Mouse (Mus musculus) kidney, adult 10 weeks (tissue): Measurements from ENCODE around the gene Pclaf. TPM values are rescaled to one million over a fixed set of nuclear protein-coding genes. Genes with fewer than 3 reads are reported as not detected.

Source experiments
- polyA plus RNA-seq: library from polyadenylated mRNA; stranded (reverse); fragments of 350-450 nt; fragmentation: Illumina TruSeq; extraction: RNeasy Lipid Tissue Mini Kit (QIAGEN cat#74804); gene quantifications from one replicate; pipeline ENCODE4 v1.2.3, GENCODE M21; 2014; ENCODE audit warnings: low read depth, low replicate concordance

Gene Pclaf
- 0.73 TPM for polyA plus RNA-seq

GRCm38 (mm10) chr9:65890143-65890628 is at the start of gene Pclaf:
Gene Pclaf, plus strand, starts transcription at chr9:65890237.

GRCm38 (mm10) chr9:65908394-65909300 is 18.6 kb downstream of the Pclaf start, which contains the start of the genes Trip4 and Csnk1g1:
Gene Trip4, minus strand, starts transcription at chr9:65908794.
Gene Csnk1g1, plus strand, starts transcription at chr9:65908924.

Other genes with a start within 250 kb of the Pclaf start
- 60.8 TPM for gene Oaz2, start 222.2 kb upstream of the Pclaf start, polyA plus RNA-seq
- gene Zfp609, start 62.7 kb upstream of the Pclaf start, polyA plus RNA-seq, result 7.8 TPM
- 53.4 TPM for gene Trip4, start 18.6 kb downstream of the Pclaf start, polyA plus RNA-seq
- 16.0 TPM for gene Csnk1g1, start 18.7 kb downstream of the Pclaf start, polyA plus RNA-seq
- 218 TPM for gene Ppib, start 170.0 kb downstream of the Pclaf start, polyA plus RNA-seq
- not detected for gene Snx22, start 179.5 kb downstream of the Pclaf start, polyA plus RNA-seq
- 158 TPM for gene Snx1, start 236.3 kb downstream of the Pclaf start, polyA plus RNA-seq
- 126 TPM for gene Ciao2a, start 236.4 kb downstream of the Pclaf start, polyA plus RNA-seq